Mouse (Mus musculus) heart, postnatal 36 days (tissue): Measurements from ENCODE around the gene Dock2. TPM values are rescaled to one million over a fixed set of nuclear protein-coding genes. Genes with fewer than 3 reads are reported as not detected.
"Not testable (repeated sequence)": the region's sequence is repeated elsewhere in the genome, so short reads cannot be mapped to it uniquely, and the experiment has no call there.

Source experiments
- DNase-seq, 2 experiments: peaks; one replicate each; pipeline ENCODE4 v3.0.0; 2021 to 2022
- intact Hi-C: fragments of 180-260 bp; cut with DNase I; formaldehyde crosslinking; loops from one replicate; pipeline ENCODE4 v1.15.1; 2025
- total RNA-seq, 2 experiments: library from RNA; stranded (reverse); gene quantifications; 2 replicates each; pipeline ENCODE4 v1.2.3; 2021

Dock2 gene
- 1 to 10 TPM; 2.0 to 2.8 TPM for total RNA-seq

- intact Hi-C loops, result no loop called here
- peak; percentile 16 to 30 for DNase-seq
These were observed at the start of gene Dock2 for GRCm38 (mm10) chr11:34783587-34784043. TSS of gene Dock2 (minus strand) at chr11:34783892.

GRCm38 (mm10) chr11:34832678-34833077 lies 49.0 kb upstream of the Dock2 start:
- no peak for DNase-seq
- intact Hi-C loops, result loop anchor here (10.0 kb wide), 2 partner anchors 1002 to 1668 kb away; partner anchors contain the start of genes Npm1 and Rars

- DNase-seq, result no peak
- intact Hi-C loops, result no loop called here
These were observed 44.1 kb upstream of the Dock2 start for GRCm38 (mm10) chr11:34827803-34828202.

- no peak for DNase-seq
- intact Hi-C loops, result no loop called here
These were observed 43.2 kb upstream of the Dock2 start for GRCm38 (mm10) chr11:34826940-34827339.

- DNase-seq, result no peak
- intact Hi-C loops, result no loop called here
These were observed 41.1 kb upstream of the Dock2 start for GRCm38 (mm10) chr11:34824791-34825190.

GRCm38 (mm10) chr11:34814767-34815166 lies 31.1 kb upstream of the Dock2 start:
- no peak for DNase-seq
- intact Hi-C loops, result loop anchor here (5.0 to 10.0 kb wide), 3 partner anchors 502 to 670 kb away; partner anchors contain the start of gene Fam196b

GRCm38 (mm10) chr11:34814319-34814718 lies 30.6 kb upstream of the Dock2 start:
- no peak for DNase-seq
- intact Hi-C loops, result loop anchor here (5.0 to 10.0 kb wide), 3 partner anchors 502 to 670 kb away; partner anchors contain the start of gene Fam196b

GRCm38 (mm10) chr11:34805026-34805425 lies 21.3 kb upstream of the Dock2 start:
- intact Hi-C loops, DNase-seq: not testable (repeated sequence)

GRCm38 (mm10) chr11:34798066-34798465 lies 14.4 kb upstream of the Dock2 start:
- DNase-seq, intact Hi-C loops: not testable (repeated sequence)

- intact Hi-C loops, result no loop called here
- peak in 1 of 2 experiments; percentile 22 for DNase-seq
These were observed 12.4 kb upstream of the Dock2 start for GRCm38 (mm10) chr11:34796097-34796496.

GRCm38 (mm10) chr11:34791872-34792271 lies 8.2 kb upstream of the Dock2 start:
- intact Hi-C loops, result no loop called here
- no peak for DNase-seq

- intact Hi-C loops, result no loop called here
- no peak for DNase-seq
These were observed 1.2 kb upstream of the Dock2 start for GRCm38 (mm10) chr11:34784864-34785263.

GRCm38 (mm10) chr11:34782516-34783430 lies 919 bp downstream of the Dock2 start:
- intact Hi-C loops, result no loop called here
- peak; percentile 18 to 23 for DNase-seq

- intact Hi-C loops, result no loop called here
These were observed 2.9 kb downstream of the Dock2 start for GRCm38 (mm10) chr11:34780786-34781185.

GRCm38 (mm10) chr11:34779966-34780365 lies 3.7 kb downstream of the Dock2 start:
- intact Hi-C loops, result no loop called here
- DNase-seq, result no peak

More at GRCm38 (mm10) chr11:34780786-34781185, 2.9 kb downstream of the Dock2 start:
- no peak for DNase-seq

- intact Hi-C loops, result no loop called here
- DNase-seq, result no peak
These were observed 5.3 kb downstream of the Dock2 start for GRCm38 (mm10) chr11:34778351-34778750.

GRCm38 (mm10) chr11:34777529-34777928 lies 6.2 kb downstream of the Dock2 start:
- DNase-seq, result no peak
- intact Hi-C loops, result no loop called here

GRCm38 (mm10) chr11:34776054-34776453 lies 7.6 kb downstream of the Dock2 start:
- intact Hi-C loops, result no loop called here
- no peak for DNase-seq

GRCm38 (mm10) chr11:34774636-34775035 lies 9.1 kb downstream of the Dock2 start:
- DNase-seq, result no peak
- intact Hi-C loops, result no loop called here

GRCm38 (mm10) chr11:34773304-34773895 lies 10.3 kb downstream of the Dock2 start:
- intact Hi-C loops, result no loop called here
- no peak for DNase-seq

GRCm38 (mm10) chr11:34771221-34771986 lies 12.3 kb downstream of the Dock2 start:
- DNase-seq, result peak; percentile 43 to 46
- intact Hi-C loops, result no loop called here
